8 mouse cellular contexts compared by ENCODE assay signal in the genomic region with DNA sequence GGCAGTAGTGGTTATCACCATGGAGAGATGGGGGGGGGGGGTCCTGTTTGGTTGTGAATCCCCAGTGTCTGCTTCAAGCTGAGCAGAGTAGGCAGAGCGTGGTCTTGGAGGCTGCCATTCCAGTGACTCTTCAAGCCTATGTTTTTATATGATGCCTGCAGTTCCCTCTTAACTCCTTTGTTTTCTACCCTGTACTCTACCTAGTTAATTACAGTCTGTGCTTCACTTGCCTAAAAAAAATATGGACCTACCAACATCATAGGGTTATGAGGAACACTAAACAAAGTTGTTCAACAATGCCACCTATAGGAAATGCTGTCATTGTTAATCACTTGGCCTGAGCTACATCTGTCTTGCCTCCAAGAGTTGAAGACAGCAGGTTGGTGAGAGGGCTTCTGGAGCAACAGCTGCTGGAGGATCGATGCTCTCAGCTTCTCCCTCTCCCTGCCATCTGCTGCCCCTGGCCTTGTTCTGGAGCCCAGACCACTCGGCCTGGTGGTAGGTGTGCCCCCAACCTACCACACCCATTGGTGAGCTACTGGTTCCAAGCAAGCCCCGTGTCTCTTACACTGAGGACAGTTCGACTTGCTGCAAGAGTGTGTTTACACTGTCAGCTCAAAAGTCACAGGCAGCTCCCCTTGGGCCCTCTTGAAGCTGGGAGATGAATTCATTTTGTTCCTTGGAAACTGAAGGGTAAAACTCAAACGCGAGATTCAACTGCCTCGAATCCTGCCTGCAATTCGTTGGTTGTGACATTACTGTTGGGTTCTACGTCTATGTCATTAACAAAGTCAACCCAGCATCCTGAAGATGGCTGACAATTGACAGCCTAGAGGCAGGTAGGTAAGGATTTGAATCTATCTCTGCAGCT. TPM values are rescaled to one million over a fixed set of nuclear protein-coding genes. Genes with fewer than 3 reads are reported as not detected.
A peak's percentile ranks its signal among the peaks of the same experiment; 100 is the strongest.
DNase-seq lines count a peak whose midpoint lies in the region; ATAC-seq and TF ChIP-seq lines count a peak whose summit lies in the region.

No protein-coding gene starts in this region.

- TF ChIP-seq POLR2A in lung, adult 2 months (IDR thresholded peaks at IDR 0.05; ENCODE audit: borderline replicate concordance, extremely low read depth, low read depth, low read length) = no peak

- peak overlapping the region; percentile 71 for H3K4me3 ChIP-seq in hindbrain, embryonic 10.5 days
- H3K4me3 ChIP-seq in hindbrain, embryonic 16.5 days (ENCODE audit: low read length) = no peak overlapping the region
- no peak overlapping the region for H3K4me3 ChIP-seq in intestine, postnatal 0 days (ENCODE audit: low read depth, low read length)
- no peak overlapping the region for H3K4me3 ChIP-seq in neural tube, embryonic 15.5 days (replicated peaks)
- no peak overlapping the region for H3K4me3 ChIP-seq in lung, adult 2 months (replicated peaks; ENCODE audit: extremely low read depth, low read depth, low read length)

- TF ChIP-seq CTCF in intestine, postnatal 0 days (IDR thresholded peaks at IDR 0.05; ENCODE audit: low read depth) = peak; percentile 15; the same call in 1 of the 2 replicates
- no peak for TF ChIP-seq CTCF in lung, adult 2 months (IDR thresholded peaks at IDR 0.05; ENCODE audit: insufficient read depth, low read length)

- ATAC-seq in hindbrain, embryonic 16.5 days = no peak
- no peak for ATAC-seq in intestine, postnatal 0 days
- no peak for ATAC-seq in neural tube, embryonic 15.5 days (ENCODE audit: low FRiP score)
- no peak for ATAC-seq in megakaryocyte, adult 5-6 weeks (ENCODE audit: poor library complexity, severe bottlenecking)

- H3K36me3 ChIP-seq in hindbrain, embryonic 10.5 days = peaks cover 75% of the 10 kb centered on the region
- peaks cover 20% of the 10 kb centered on the region for H3K36me3 ChIP-seq in hindbrain, embryonic 16.5 days (ENCODE audit: control insufficient read depth, insufficient read depth, low read length)
- peaks cover 50% of the 10 kb centered on the region for H3K36me3 ChIP-seq in intestine, postnatal 0 days (ENCODE audit: control insufficient read depth, insufficient read depth)
- peaks cover 59% of the 10 kb centered on the region for H3K36me3 ChIP-seq in neural tube, embryonic 15.5 days

- peaks cover 38% of the 10 kb centered on the region for H3K4me1 ChIP-seq in hindbrain, embryonic 10.5 days (replicated peaks)
- H3K4me1 ChIP-seq in hindbrain, embryonic 16.5 days (ENCODE audit: control insufficient read depth, insufficient read depth, low read depth, low read length) = peaks cover 24% of the 10 kb centered on the region
- peaks cover 3% of the 10 kb centered on the region; the same call in 1 of the 2 replicates for H3K4me1 ChIP-seq in intestine, postnatal 0 days (replicated peaks; ENCODE audit: control insufficient read depth, insufficient read depth, low read length)
- H3K4me1 ChIP-seq in neural tube, embryonic 15.5 days = peaks cover 48% of the 10 kb centered on the region
- H3K4me1 ChIP-seq in lung, adult 2 months (ENCODE audit: control insufficient read depth, insufficient read depth, low read length) = no peaks in the 10 kb centered on the region; the same call in 1 of the 2 replicates

- H3K27me3 ChIP-seq in hindbrain, embryonic 10.5 days (ENCODE audit: insufficient read depth, poor library complexity, severe bottlenecking) = no peaks in the 10 kb centered on the region
- no peaks in the 10 kb centered on the region for H3K27me3 ChIP-seq in hindbrain, embryonic 16.5 days (replicated peaks; ENCODE audit: control insufficient read depth, insufficient read depth, low read length)
- H3K27me3 ChIP-seq in intestine, postnatal 0 days (replicated peaks; ENCODE audit: control insufficient read depth, insufficient read depth, low read length) = no peaks in the 10 kb centered on the region
- H3K27me3 ChIP-seq in neural tube, embryonic 15.5 days (replicated peaks) = no peaks in the 10 kb centered on the region

- H3K4me2 ChIP-seq in hindbrain, embryonic 16.5 days (ENCODE audit: low read length) = no peak overlapping the region
- H3K4me2 ChIP-seq in intestine, postnatal 0 days (replicated peaks; ENCODE audit: low read depth) = no peak overlapping the region
- H3K4me2 ChIP-seq in neural tube, embryonic 15.5 days = peak overlapping the region; percentile 67; the same call in 1 of the 2 replicates

- no peaks in the 10 kb centered on the region for H3K9me3 ChIP-seq in hindbrain, embryonic 10.5 days
- no peaks in the 10 kb centered on the region for H3K9me3 ChIP-seq in hindbrain, embryonic 16.5 days (ENCODE audit: control insufficient read depth, low read length)
- H3K9me3 ChIP-seq in intestine, postnatal 0 days (ENCODE audit: control insufficient read depth) = no peaks in the 10 kb centered on the region
- no peaks in the 10 kb centered on the region for H3K9me3 ChIP-seq in neural tube, embryonic 15.5 days (replicated peaks)

- no peak for DNase-seq in hindbrain, embryonic 10.5 days (ENCODE audit: low spot score)
- DNase-seq in embryo, embryonic 10.5 days (ENCODE audit: low spot score) = peak; percentile 36
- no peak for DNase-seq in lung, adult 2 months
- DNase-seq in right cerebral cortex, postnatal 14 days = no peak

- no peak overlapping the region for H3K27ac ChIP-seq in hindbrain, embryonic 10.5 days
- H3K27ac ChIP-seq in hindbrain, embryonic 16.5 days (ENCODE audit: low read depth, low read length) = no peak overlapping the region; the same call in 1 of the 2 replicates
- H3K27ac ChIP-seq in intestine, postnatal 0 days (ENCODE audit: low read depth, low read length) = 0 out of 2 replicates have a peak overlapping the region, but pooled peaks have one; percentile 50
- peak overlapping the region; percentile 11; the same call in 1 of the 2 replicates for H3K27ac ChIP-seq in neural tube, embryonic 15.5 days (replicated peaks)

- 74% methylated on average over 10 of the region's 10 CpGs for WGBS in hindbrain, embryonic 10.5 days
- 59% methylated on average over 10 of the region's 10 CpGs for WGBS in hindbrain, embryonic 16.5 days
- 50% methylated on average over 10 of the region's 10 CpGs for WGBS in intestine, postnatal 0 days
- 61% methylated on average over 10 of the region's 10 CpGs for WGBS in neural tube, embryonic 15.5 days
- WGBS in lung, adult 2 months = 44% methylated on average over 10 of the region's 10 CpGs

- no peak overlapping the region for H3K9ac ChIP-seq in hindbrain, embryonic 16.5 days (ENCODE audit: low read depth, low read length)
- H3K9ac ChIP-seq in intestine, postnatal 0 days (ENCODE audit: low read depth, low read length) = no peak overlapping the region
- no peak overlapping the region for H3K9ac ChIP-seq in neural tube, embryonic 15.5 days (replicated peaks)

RNA-seq across cellular contexts. Expression of a gene that starts 32.2 kb away (rescaled TPM):
- 6.2 and 6.5 TPM in 2 replicates for polyA plus RNA-seq in hindbrain, embryonic 10.5 days (2016; fragmentation: Nextera tagmentation; extraction: Ambion mirVana)
- 35.3 and 36.6 TPM in 2 replicates for polyA plus RNA-seq in hindbrain, embryonic 16.5 days (2015; fragmentation: Nextera tagmentation; extraction: Ambion mirVana)
- 6.0 and 6.3 TPM in 2 replicates for polyA plus RNA-seq in intestine, postnatal 0 days (2015; fragmentation: Nextera tagmentation; extraction: Ambion mirVana)
- polyA plus RNA-seq in neural tube, embryonic 15.5 days (2015; fragmentation: Nextera tagmentation; extraction: Ambion mirVana) = 32.3 and 32.9 TPM in 2 replicates
- total RNA-seq in megakaryocyte, adult 5-6 weeks (2015) = 24.9 and 27.9 TPM in 2 replicates
- total RNA-seq in megakaryocyte, adult 5-6 weeks (2017) = 46.6 and 51.1 TPM in 2 replicates
- 19.6 and 21.8 TPM in 2 replicates for polyA plus RNA-seq in lung, adult 2 months (2012; rRNA removed)

RNA-seq across cellular contexts. Expression of a gene that starts 41.8 kb away (rescaled TPM):
- 12.6 and 15.0 TPM in 2 replicates for polyA plus RNA-seq in hindbrain, embryonic 10.5 days (2016; fragmentation: Nextera tagmentation; extraction: Ambion mirVana)
- 8.4 and 9.7 TPM in 2 replicates for polyA plus RNA-seq in hindbrain, embryonic 16.5 days (2015; fragmentation: Nextera tagmentation; extraction: Ambion mirVana)
- 31.9 and 32.3 TPM in 2 replicates for polyA plus RNA-seq in intestine, postnatal 0 days (2015; fragmentation: Nextera tagmentation; extraction: Ambion mirVana)
- polyA plus RNA-seq in neural tube, embryonic 15.5 days (2015; fragmentation: Nextera tagmentation; extraction: Ambion mirVana) = 8.2 and 8.5 TPM in 2 replicates
- 5.7 TPM in 2 replicates for total RNA-seq in megakaryocyte, adult 5-6 weeks (2015)
- 3.6 and 5.7 TPM in 2 replicates for total RNA-seq in megakaryocyte, adult 5-6 weeks (2017)
- 25.8 and 29.0 TPM in 2 replicates for polyA plus RNA-seq in lung, adult 2 months (2012; rRNA removed)

RNA-seq across cellular contexts. Expression of a gene that starts 41.9 kb away (rescaled TPM):
- 36.1 and 47.3 TPM in 2 replicates for polyA plus RNA-seq in hindbrain, embryonic 10.5 days (2016; fragmentation: Nextera tagmentation; extraction: Ambion mirVana)
- 26.4 and 26.7 TPM in 2 replicates for polyA plus RNA-seq in hindbrain, embryonic 16.5 days (2015; fragmentation: Nextera tagmentation; extraction: Ambion mirVana)
- polyA plus RNA-seq in intestine, postnatal 0 days (2015; fragmentation: Nextera tagmentation; extraction: Ambion mirVana) = 62.2 and 67.7 TPM in 2 replicates
- polyA plus RNA-seq in neural tube, embryonic 15.5 days (2015; fragmentation: Nextera tagmentation; extraction: Ambion mirVana) = 23.2 and 30.8 TPM in 2 replicates
- 19.0 and 19.3 TPM in 2 replicates for total RNA-seq in megakaryocyte, adult 5-6 weeks (2015)
- total RNA-seq in megakaryocyte, adult 5-6 weeks (2017) = 7.2 and 10.9 TPM in 2 replicates
- polyA plus RNA-seq in lung, adult 2 months (2012; rRNA removed) = 38.6 and 38.8 TPM in 2 replicates

RNA-seq across cellular contexts. Expression of a gene that starts 55.6 kb away (rescaled TPM):
- 3,368 and 3,918 TPM in 2 replicates for polyA plus RNA-seq in hindbrain, embryonic 10.5 days (2016; fragmentation: Nextera tagmentation; extraction: Ambion mirVana)
- 4,470 and 4,568 TPM in 2 replicates for polyA plus RNA-seq in hindbrain, embryonic 16.5 days (2015; fragmentation: Nextera tagmentation; extraction: Ambion mirVana)
- 2,405 and 2,440 TPM in 2 replicates for polyA plus RNA-seq in intestine, postnatal 0 days (2015; fragmentation: Nextera tagmentation; extraction: Ambion mirVana)
- polyA plus RNA-seq in neural tube, embryonic 15.5 days (2015; fragmentation: Nextera tagmentation; extraction: Ambion mirVana) = 4,120 and 4,434 TPM in 2 replicates
- total RNA-seq in megakaryocyte, adult 5-6 weeks (2015) = 1,447 and 1,627 TPM in 2 replicates
- 835 and 1,053 TPM in 2 replicates for total RNA-seq in megakaryocyte, adult 5-6 weeks (2017)
- 1,478 and 1,739 TPM in 2 replicates for polyA plus RNA-seq in lung, adult 2 months (2012; rRNA removed)

Comparison
In these comparisons a context has a peak if more than half of its experiments do, and no peak if none do; other contexts are left out.
1. H3K27ac ChIP-seq: peak in intestine, postnatal 0 days (single experiment) and neural tube, embryonic 15.5 days (single experiment); none in hindbrain, embryonic 10.5 days (single experiment) and hindbrain, embryonic 16.5 days (single experiment).